Mouse (Mus musculus) kidney, adult 2 months (tissue): ENCODE results near the gene Ninl. TPM values are rescaled to one million over a fixed set of nuclear protein-coding genes. Genes with fewer than 3 reads are reported as not detected.

Source experiments
- DNase-seq: peaks from one replicate; pipeline ENCODE4 v3.0.0; 2021
- H3K27ac ChIP-seq: fragments of 200-500 bp; 2 replicates; pipeline ENCODE4 v1.5.1; 2012; ENCODE audit warnings: low read depth, low read length, control low read depth, inconsistent platforms; ENCODE audit not compliant: insufficient read depth
- H3K27me3 ChIP-seq: fragments of 200-500 bp; replicated peaks from 2 replicates; pipeline ENCODE4 v1.6.1; 2012; ENCODE audit warnings: mild to moderate bottlenecking, moderate library complexity, low read length, inconsistent platforms; ENCODE audit not compliant: control insufficient read depth, insufficient read depth
- H3K36me3 ChIP-seq: fragments of 200-500 bp; 2 replicates; pipeline ENCODE4 v1.6.1; 2012; ENCODE audit warnings: mild to moderate bottlenecking, moderate library complexity, low read length, inconsistent platforms; ENCODE audit not compliant: control insufficient read depth, insufficient read depth
- H3K4me1 ChIP-seq: fragments of 200-500 bp; 2 replicates; pipeline ENCODE4 v1.6.1; 2011; ENCODE audit warnings: low read length; ENCODE audit not compliant: control insufficient read depth, insufficient read depth
- H3K4me3 ChIP-seq: fragments of 200-500 bp; 2 replicates; pipeline ENCODE4 v1.5.1; 2011; ENCODE audit warnings: mild to moderate bottlenecking, low read depth, low read length, control low read depth; ENCODE audit not compliant: insufficient read depth
- CTCF ChIP-seq: fragments of 200-500 bp; conservative IDR thresholded peaks from 2 replicates; pipeline ENCODE4 v1.5.1; 2011; ENCODE audit warnings: low read depth, mild to moderate bottlenecking, control low read depth, low read length, moderate library complexity, mixed read lengths; ENCODE audit not compliant: insufficient read depth, insufficient read length
- POLR2A ChIP-seq: fragments of 200-500 bp; IDR thresholded peaks from one replicate; pipeline ENCODE4 v1.6.1; 2011; ENCODE audit warnings: low read depth, low read length, control low read depth
- WGBS: fragments of 180-500 bp; shearing (Covaris S2); methylation state at CpG from one replicate; pipeline ENCODE4 v1.1.7; 2018; 5-methylcytosine and 5-hydroxymethylcytosine counted together
- polyA plus RNA-seq: library from polyadenylated mRNA; depleted of rRNA; stranded (reverse); fragments of >200 nt; gene quantifications from 2 replicates; pipeline ENCODE4 v1.2.3, GENCODE M21; 2012

Gene Ninl
- polyA plus RNA-seq, 1 experiment: 11.5 TPM

GRCm38 (mm10) chr2:150999021-150999420 is 40.2 kb downstream of the Ninl start:
- no peak overlapping the region for H3K27ac ChIP-seq
- no peaks in the 10 kb centered on the region for H3K36me3 ChIP-seq
- DNase-seq: no peak
- peaks cover 3% of the 10 kb centered on the region; the same call in 1 of the 2 replicates for H3K4me1 ChIP-seq
- 53% methylated on average over 3 of the region's 3 CpGs for WGBS
- H3K27me3 ChIP-seq: no peaks in the 10 kb centered on the region; the same call in 1 of the 2 replicates
- H3K4me3 ChIP-seq: no peak overlapping the region
- TF ChIP-seq POLR2A (no peak), CTCF (no peak)

GRCm38 (mm10) chr2:150997618-150998017 is 41.6 kb downstream of the Ninl start:
- DNase-seq: no peak
- no peaks in the 10 kb centered on the region for H3K36me3 ChIP-seq
- H3K27me3 ChIP-seq: no peaks in the 10 kb centered on the region
- H3K4me1 ChIP-seq: no peaks in the 10 kb centered on the region; the same call in 1 of the 2 replicates
- WGBS: 68% methylated on average over 5 of the region's 5 CpGs
- no peak overlapping the region for H3K27ac ChIP-seq
- no peak overlapping the region for H3K4me3 ChIP-seq
- TF ChIP-seq CTCF (no peak), POLR2A (no peak)

- no peaks in the 10 kb centered on the region for H3K4me1 ChIP-seq
- 65% methylated on average over 4 of the region's 4 CpGs for whole genome bisulfite sequencing
- TF ChIP-seq POLR2A (no peak), CTCF (no peak)
- no peaks in the 10 kb centered on the region for H3K36me3 ChIP-seq
- no peaks in the 10 kb centered on the region for H3K27me3 ChIP-seq
- DNase-seq: no peak
- no peak overlapping the region for H3K4me3 ChIP-seq
- H3K27ac ChIP-seq: no peak overlapping the region
Measured at GRCm38 (mm10) chr2:150995324-150995723, 43.9 kb downstream of the Ninl start.

GRCm38 (mm10) chr2:150991050-150991449 is 48.1 kb downstream of the Ninl start:
- no peak overlapping the region for H3K4me3 ChIP-seq
- WGBS: 78% methylated on average over 4 of the region's 4 CpGs
- H3K27ac ChIP-seq: no peak overlapping the region
- H3K27me3 ChIP-seq: no peaks in the 10 kb centered on the region
- DNase-seq: no peak
- TF ChIP-seq POLR2A: no peak
- no peak for TF ChIP-seq CTCF
- H3K36me3 ChIP-seq: no peaks in the 10 kb centered on the region
- H3K4me1 ChIP-seq: no peaks in the 10 kb centered on the region

GRCm38 (mm10) chr2:150990506-150990905 is 48.7 kb downstream of the Ninl start:
- TF ChIP-seq CTCF (no peak), POLR2A (no peak)
- no peaks in the 10 kb centered on the region for H3K4me1 ChIP-seq
- no peak overlapping the region for H3K4me3 ChIP-seq
- 60% methylated on average over 2 of the region's 2 CpGs for WGBS
- no peaks in the 10 kb centered on the region for H3K27me3 ChIP-seq
- H3K27ac ChIP-seq: no peak overlapping the region
- no peaks in the 10 kb centered on the region for H3K36me3 ChIP-seq
- DNase-seq: peak; percentile 18

GRCm38 (mm10) chr2:150985359-150985758 is 53.8 kb downstream of the Ninl start:
- no peak for TF ChIP-seq POLR2A
- no peak for TF ChIP-seq CTCF
- no peak overlapping the region for H3K4me3 ChIP-seq
- 98% methylated on average over 2 of the region's 2 CpGs for WGBS
- DNase-seq: no peak
- H3K4me1 ChIP-seq: no peaks in the 10 kb centered on the region
- H3K36me3 ChIP-seq: no peaks in the 10 kb centered on the region
- H3K27ac ChIP-seq: no peak overlapping the region
- no peaks in the 10 kb centered on the region for H3K27me3 ChIP-seq

- Histone ChIP-seq H3K36me3 (no peaks in the 10 kb centered on the region), H3K27me3 (no peaks in the 10 kb centered on the region)
Measured at GRCm38 (mm10) chr2:150982051-150982450, 57.1 kb downstream of the Ninl start.

GRCm38 (mm10) chr2:150981524-150981923 is 57.7 kb downstream of the Ninl start:
- no peak for DNase-seq
- no peak overlapping the region for H3K4me3 ChIP-seq
- WGBS: 87% methylated on average over 7 of the region's 7 CpGs

More at GRCm38 (mm10) chr2:150982051-150982450, 57.1 kb downstream of the Ninl start:
- DNase-seq: no peak
- H3K4me3 ChIP-seq: no peak overlapping the region
- no peak overlapping the region for H3K27ac ChIP-seq
- no peak for TF ChIP-seq CTCF
- no peak for TF ChIP-seq POLR2A
- H3K4me1 ChIP-seq: no peaks in the 10 kb centered on the region

More at GRCm38 (mm10) chr2:150981524-150981923, 57.7 kb downstream of the Ninl start:
- TF ChIP-seq POLR2A: no peak
- no peak for TF ChIP-seq CTCF
- no peaks in the 10 kb centered on the region for H3K36me3 ChIP-seq
- no peak overlapping the region for H3K27ac ChIP-seq
- no peaks in the 10 kb centered on the region for H3K4me1 ChIP-seq
- no peaks in the 10 kb centered on the region for H3K27me3 ChIP-seq
